14 mouse cellular contexts compared by ENCODE assay signal in genomic region chr11:120356319-120356840, GRCm38 (mm10). TPM values are rescaled to one million over a fixed set of nuclear protein-coding genes. Genes with fewer than 3 reads are reported as not detected.
DNase-seq lines count a peak whose midpoint lies in the region; ATAC-seq and TF ChIP-seq lines count a peak whose summit lies in the region.
"Had no signal": no experiment of that assay in that cellular context is flagged by ENCODE, and none has a peak within 500 bp of the region (broad histone marks: within the 10 kb centered on the region; RNA-seq: fewer than 3 reads in every experiment).

No protein-coding gene starts in this region.

- H3K27me3 ChIP-seq in forebrain, embryonic 15.5 days = no peaks in the 10 kb centered on the region
- H3K27me3 ChIP-seq in forebrain, embryonic 10.5 days (ENCODE audit: poor library complexity, severe bottlenecking) = peaks cover 7% of the 10 kb centered on the region; the same call in 1 of the 2 replicates
- H3K27me3 ChIP-seq: heart, embryonic 12.5 days had no signal

- H3K27ac ChIP-seq in forebrain, embryonic 15.5 days (replicated peaks) = peak overlapping the region; percentile 92; the same call in 1 of the 2 replicates
- no peak overlapping the region for H3K27ac ChIP-seq in forebrain, embryonic 10.5 days
- no peak overlapping the region for H3K27ac ChIP-seq in left cerebral cortex, adult 2 months

- 86% methylated on average over 15 of the region's 15 CpGs for WGBS in forebrain, embryonic 15.5 days
- 90% methylated on average over 15 of the region's 15 CpGs for WGBS in forebrain, embryonic 10.5 days

- no peak overlapping the region for H3K4me3 ChIP-seq in forebrain, embryonic 15.5 days
- no peak overlapping the region for H3K4me3 ChIP-seq in forebrain, embryonic 10.5 days
- H3K4me3 ChIP-seq in left cerebral cortex, adult 2 months = no peak overlapping the region
- H3K4me3 ChIP-seq: heart, embryonic 12.5 days had no signal

- peak; percentile 14; the same call in 1 of the 2 replicates for TF ChIP-seq CTCF in left cerebral cortex, adult 2 months (IDR thresholded peaks at IDR 0.05)

- H3K9me3 ChIP-seq in forebrain, embryonic 15.5 days = no peaks in the 10 kb centered on the region
- H3K9me3 ChIP-seq in forebrain, embryonic 10.5 days = no peaks in the 10 kb centered on the region
- H3K9me3 ChIP-seq: heart, embryonic 12.5 days had no signal

- no peak for ATAC-seq in forebrain, embryonic 15.5 days (replicated peaks)
- no peak for ATAC-seq in granulocyte monocyte progenitor cell, adult 5-6 weeks (replicated peaks; ENCODE audit: poor library complexity, severe bottlenecking)
- ATAC-seq: activated CD4-positive, CD25-positive, alpha-beta regulatory T cell, adult 4 months had no signal

- H3K4me2 ChIP-seq in forebrain, embryonic 15.5 days (replicated peaks) = no peak overlapping the region
- H3K4me2 ChIP-seq: heart, embryonic 12.5 days; hindbrain, embryonic 14.5 days had no signal

- intact Hi-C loops in left cerebral cortex, adult 2 months (cut with DNase I) = no loop called here
- intact Hi-C loops in left cerebral cortex, postnatal 14 days (cut with DNase I) = no loop called here

- no peak overlapping the region for H3K9ac ChIP-seq in forebrain, embryonic 15.5 days (replicated peaks)
- H3K9ac ChIP-seq: heart, embryonic 12.5 days; hindbrain, embryonic 14.5 days had no signal

- DNase-seq in forebrain, embryonic 10.5 days (ENCODE audit: extremely low spot score, low spot score) = no peak
- no peak for DNase-seq in left cerebral cortex, adult 2 months (ENCODE audit: extremely low spot score in 1 of 2, low spot score in 2 of 2)
- DNase-seq in left cerebral cortex, postnatal 14 days (ENCODE audit: low spot score in 2 of 2) = no peak
- DNase-seq in right cerebral cortex, postnatal 4 days = peak; percentile 2
- DNase-seq in right cerebral cortex, postnatal 25 days = no peak
- DNase-seq in layer of hippocampus, adult 9-10 months (ENCODE audit: low spot score) = no peak

- peaks cover 51% of the 10 kb centered on the region for H3K4me1 ChIP-seq in forebrain, embryonic 15.5 days
- H3K4me1 ChIP-seq in forebrain, embryonic 10.5 days = peaks cover 66% of the 10 kb centered on the region

- H3K36me3 ChIP-seq in forebrain, embryonic 15.5 days = no peaks in the 10 kb centered on the region
- H3K36me3 ChIP-seq in forebrain, embryonic 10.5 days (replicated peaks) = no peaks in the 10 kb centered on the region
- H3K36me3 ChIP-seq: heart, embryonic 12.5 days had no signal

RNA-seq across cellular contexts. Expression of gene Fscn2, which starts 5.0 kb away (rescaled TPM):
- polyA plus RNA-seq in forebrain, embryonic 15.5 days (2015; fragmentation: Nextera tagmentation; extraction: Ambion mirVana) = 0.97 and 1.3 TPM in 2 replicates
- 0.32 TPM in 1 of 2 replicates, not detected in the other for polyA plus RNA-seq in forebrain, embryonic 10.5 days (2016; fragmentation: Nextera tagmentation; extraction: Ambion mirVana)
- total RNA-seq in left cerebral cortex, adult 2 months (2021) = under 1 TPM in 1 of 2 experiments, not detected in 1; 0.25 TPM
- total RNA-seq in left cerebral cortex, postnatal 14 days (2021) = under 1 TPM in 1 of 2 experiments, not detected in 1; 0.80 TPM
- total RNA-seq in granulocyte monocyte progenitor cell, adult 5-6 weeks (2014; fragmentation: Nextera tagmentation) = not detected in 2 replicates
- total RNA-seq in granulocyte monocyte progenitor cell, adult 5-6 weeks (2017) = not detected in 2 replicates
- total RNA-seq: left cerebral cortex, adult 18-20 months had no signal
- polyA plus RNA-seq: macrophage; small intestine, adult 2 months had no signal

RNA-seq across cellular contexts. Expression of gene Actg1, which starts 8.0 kb away (rescaled TPM):
- polyA plus RNA-seq in forebrain, embryonic 15.5 days (2015; fragmentation: Nextera tagmentation; extraction: Ambion mirVana) = 3,835 and 3,917 TPM in 2 replicates
- 2,559 and 2,733 TPM in 2 replicates for polyA plus RNA-seq in forebrain, embryonic 10.5 days (2016; fragmentation: Nextera tagmentation; extraction: Ambion mirVana)
- total RNA-seq in left cerebral cortex, adult 2 months (2021) = 1,000 to 10,000 TPM; 1,100 to 1,129 TPM
- total RNA-seq in left cerebral cortex, postnatal 14 days (2021) = 1,000 to 10,000 TPM; 1,748 to 1,778 TPM
- total RNA-seq in granulocyte monocyte progenitor cell, adult 5-6 weeks (2014; fragmentation: Nextera tagmentation) = 1,412 and 1,653 TPM in 2 replicates
- total RNA-seq in granulocyte monocyte progenitor cell, adult 5-6 weeks (2017) = 733 and 780 TPM in 2 replicates

RNA-seq across cellular contexts. Expression of gene Faap100, which starts 22.2 kb away (rescaled TPM):
- polyA plus RNA-seq in forebrain, embryonic 15.5 days (2015; fragmentation: Nextera tagmentation; extraction: Ambion mirVana) = 72.1 and 74.1 TPM in 2 replicates
- polyA plus RNA-seq in forebrain, embryonic 10.5 days (2016; fragmentation: Nextera tagmentation; extraction: Ambion mirVana) = 33.8 and 36.0 TPM in 2 replicates
- 10 to 100 TPM; 16.1 to 17.6 TPM for total RNA-seq in left cerebral cortex, adult 2 months (2021)
- 10 to 100 TPM; 30.4 to 35.9 TPM for total RNA-seq in left cerebral cortex, postnatal 14 days (2021)
- total RNA-seq in granulocyte monocyte progenitor cell, adult 5-6 weeks (2014; fragmentation: Nextera tagmentation) = 8.3 and 13.2 TPM in 2 replicates
- 12.9 and 18.8 TPM in 2 replicates for total RNA-seq in granulocyte monocyte progenitor cell, adult 5-6 weeks (2017)
